Mouse (Mus musculus) kidney, postnatal 0 days (tissue): ENCODE results near the gene Map2k2. TPM values are rescaled to one million over a fixed set of nuclear protein-coding genes. Genes with fewer than 3 reads are reported as not detected.

Experiments used
- ATAC-seq: fragments of 200-750 bp; cut with Nextera tagmentation; replicated peaks from 2 replicates; pipeline ENCODE4 v1.8.0; 2017; ENCODE audit warnings: low read depth, moderate number of reproducible peaks, moderate TSS enrichment, moderate library complexity; ENCODE audit not compliant: low FRiP score
- DNase-seq: peaks from one replicate; pipeline ENCODE4 v3.0.0-alpha.2; 2016; ENCODE audit warnings: low spot score
- H3K27ac ChIP-seq: fragments of 300-500 bp; sonication (generic); 2 replicates; pipeline ENCODE4 v1.5.1; 2014; ENCODE audit warnings: mild to moderate bottlenecking
- H3K27me3 ChIP-seq: fragments of 300-500 bp; sonication (generic); 2 replicates; pipeline ENCODE4 v1.6.1; 2014; ENCODE audit warnings: low read length, mixed read lengths; ENCODE audit not compliant: insufficient read depth
- H3K36me3 ChIP-seq: fragments of 300-500 bp; sonication (generic); 2 replicates; pipeline ENCODE4 v1.6.1; 2014; ENCODE audit warnings: low read length, mixed read lengths; ENCODE audit not compliant: insufficient read depth
- H3K4me1 ChIP-seq: fragments of 300-500 bp; sonication (generic); replicated peaks from 2 replicates; pipeline ENCODE4 v1.6.1; 2014; ENCODE audit warnings: antibody characterized with exemption, low read length, mixed read lengths; ENCODE audit not compliant: insufficient read depth
- H3K4me2 ChIP-seq: fragments of 300-500 bp; sonication (generic); 2 replicates; pipeline ENCODE4 v1.6.1; 2014; ENCODE audit warnings: mild to moderate bottlenecking, low read length, moderate library complexity, mixed read lengths
- H3K4me3 ChIP-seq: fragments of 300-500 bp; sonication (generic); replicated peaks from 2 replicates; pipeline ENCODE4 v1.5.1; 2014; ENCODE audit warnings: low read depth, low read length
- H3K9ac ChIP-seq: fragments of 300-500 bp; sonication (generic); 2 replicates; pipeline ENCODE4 v1.6.1; 2014; ENCODE audit warnings: low read depth, low read length
- H3K9me3 ChIP-seq: fragments of 300-500 bp; sonication (generic); replicated peaks from 2 replicates; pipeline ENCODE4 v1.6.1; 2016; ENCODE audit warnings: low read length, inconsistent platforms, mixed read lengths
- CTCF ChIP-seq: IDR thresholded peaks from 2 replicates; pipeline ENCODE4 v1.5.1; 2016; ENCODE audit warnings: antibody characterized with exemption, low read depth, mild to moderate bottlenecking, moderate library complexity
- WGBS: fragments of 180-500 bp; shearing (Covaris S2); extraction: QIAGEN DNeasy Blood & Tissue Kit; methylation state at CpG from one replicate; pipeline ENCODE4 v1.1.7; 2014; 5-methylcytosine and 5-hydroxymethylcytosine counted together
- microRNA-seq: library from miRNA; unstranded; fragments of <30 nt; microRNA quantifications from one replicate; pipeline ENCODE4, GENCODE M21; 2016
- polyA plus RNA-seq: library from polyadenylated mRNA; unstranded; fragments of >200 nt; fragmentation: Nextera tagmentation; extraction: Ambion mirVana; gene quantifications from 2 replicates; pipeline ENCODE4 v1.2.1, GENCODE M21; 2015

The Map2k2 gene
- polyA plus RNA-seq, 1 experiment from 2014 or later, result 166 TPM

DNA sequence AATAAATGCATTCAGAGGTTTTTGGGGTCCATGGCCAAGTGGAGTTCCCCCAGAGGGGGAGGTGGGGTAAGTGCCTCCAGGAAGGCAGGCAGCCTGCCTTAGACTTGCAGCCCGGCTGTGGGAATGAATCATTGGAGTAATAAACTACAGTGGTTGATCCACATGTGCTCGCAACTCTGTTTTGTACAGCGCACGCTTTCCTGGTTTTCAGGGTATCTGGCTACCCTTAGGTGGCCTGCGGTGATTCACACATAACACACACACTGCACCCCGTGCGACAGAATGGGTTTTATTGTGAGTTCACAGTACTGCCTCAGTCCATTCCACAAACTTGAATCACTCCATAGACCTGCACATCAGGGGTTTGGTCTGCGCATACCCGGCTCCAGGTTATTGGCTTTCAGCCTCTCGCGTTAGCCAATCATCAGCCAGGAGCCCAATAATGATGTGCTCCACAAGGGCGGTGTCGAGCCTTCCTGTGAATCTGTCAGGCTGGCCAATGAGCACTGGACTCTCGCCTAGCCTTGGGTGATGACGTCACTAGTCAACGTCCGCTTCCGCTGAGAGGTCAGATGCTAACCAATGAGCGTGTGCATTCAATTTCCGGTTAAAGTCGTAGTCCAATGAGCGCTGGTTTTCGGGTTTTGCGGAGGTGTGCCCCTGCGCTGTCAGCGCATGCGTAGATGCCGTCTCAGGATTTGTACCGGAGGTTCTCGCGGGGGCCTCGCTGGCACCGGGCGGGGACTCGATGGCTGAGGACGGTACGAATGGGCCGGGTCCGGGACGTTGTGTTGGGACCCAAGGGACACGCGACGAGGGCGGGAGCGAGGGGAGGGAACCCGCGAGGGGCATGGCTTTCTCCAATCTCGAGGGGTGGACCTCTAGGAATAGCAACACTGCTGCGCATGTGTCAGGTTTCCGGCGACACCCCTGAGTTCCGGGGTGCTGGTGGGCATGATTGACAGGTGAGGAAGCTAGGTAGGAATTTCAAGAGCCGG, 76.9 kb downstream of the Map2k2 start, which contains the start of gene Dapk3:
Dapk3 (plus strand) TSS at position 670 of the 998 bp plus-strand sequence.
- Histone ChIP-seq H3K27ac (peak within 1 kb of the TSS; percentile 77), H3K4me2 (peak within 1 kb of the TSS; percentile 59), H3K36me3 (peaks cover 55% of the 10 kb centered on the region), H3K9me3 (no peaks in the 10 kb centered on the region), H3K27me3 (no peaks in the 10 kb centered on the region), H3K9ac (peak within 1 kb of the TSS; percentile 73), H3K4me1 (peaks cover 11% of the 10 kb centered on the region; the same call in 1 of the 2 replicates), H3K4me3 (peak within 1 kb of the TSS; percentile 56)
- no peak for TF ChIP-seq CTCF
- 5% methylated on average over 53 of the region's 53 CpGs for WGBS
- ATAC-seq, result peak; percentile 94
- DNase-seq, result peak; percentile 100

Small RNA genes lying within 50 kb of the gene (microRNA-seq; reads per million reads assigned to microRNA genes)
- gene Mir5615-1 (not detected), gene Mir5615-2 (not detected)

Other genes with a start within 250 kb of the Map2k2 start
- 0.04 TPM in 1 of 2 replicates, not detected in the other for gene Tmprss9, start 234.1 kb upstream of the Map2k2 start, polyA plus RNA-seq
- gene Timm13, start 204.9 kb upstream of the Map2k2 start, polyA plus RNA-seq, result 434 and 437 TPM in 2 replicates
- 21.9 and 26.0 TPM in 2 replicates for gene Lmnb2, start 187.7 kb upstream of the Map2k2 start, polyA plus RNA-seq
- gene Gadd45b, start 175.8 kb upstream of the Map2k2 start, polyA plus RNA-seq, result 17.4 and 20.8 TPM in 2 replicates
- 3.4 TPM in 2 replicates for gene Gng7, start 91.0 kb upstream of the Map2k2 start, polyA plus RNA-seq
- gene Diras1, start 80.3 kb upstream of the Map2k2 start, polyA plus RNA-seq, result 0.11 TPM in 1 of 2 replicates, not detected in the other
- gene Slc39a3, start 68.5 kb upstream of the Map2k2 start, polyA plus RNA-seq, result 13.4 and 13.9 TPM in 2 replicates
- 161 and 168 TPM in 2 replicates for gene Sgta, start 45.7 kb upstream of the Map2k2 start, polyA plus RNA-seq
- 30.6 and 34.2 TPM in 2 replicates for gene Thop1, start 35.9 kb upstream of the Map2k2 start, polyA plus RNA-seq
- 0.29 and 0.36 TPM in 2 replicates for gene Creb3l3, start 7.0 kb upstream of the Map2k2 start, polyA plus RNA-seq
- gene Zbtb7a, start 29.3 kb downstream of the Map2k2 start, polyA plus RNA-seq, result 33.7 and 37.4 TPM in 2 replicates
- gene Pias4, start 62.0 kb downstream of the Map2k2 start, polyA plus RNA-seq, result 28.4 and 32.0 TPM in 2 replicates
- gene Eef2, start 70.7 kb downstream of the Map2k2 start, polyA plus RNA-seq, result 560 and 590 TPM in 2 replicates
- 42.8 and 43.3 TPM in 2 replicates for gene Dapk3, start 77.1 kb downstream of the Map2k2 start, polyA plus RNA-seq
- gene 4930442H23Rik, start 77.9 kb downstream of the Map2k2 start, polyA plus RNA-seq, result not detected in 2 replicates
- gene Nmrk2, start 96.1 kb downstream of the Map2k2 start, polyA plus RNA-seq, result not detected in 2 replicates
- gene Atcay, start 124.9 kb downstream of the Map2k2 start, polyA plus RNA-seq, result 0.32 TPM in 1 of 2 replicates, not detected in the other
- 3.1 and 4.6 TPM in 2 replicates for gene Zfr2, start 127.2 kb downstream of the Map2k2 start, polyA plus RNA-seq
- gene Matk, start 147.0 kb downstream of the Map2k2 start, polyA plus RNA-seq, result 3.9 and 5.5 TPM in 2 replicates
- gene Mrpl54, start 161.0 kb downstream of the Map2k2 start, polyA plus RNA-seq, result 259 and 283 TPM in 2 replicates
- gene Apba3, start 161.0 kb downstream of the Map2k2 start, polyA plus RNA-seq, result 55.7 and 60.5 TPM in 2 replicates
- gene Tjp3, start 185.7 kb downstream of the Map2k2 start, polyA plus RNA-seq, result 19.0 and 19.1 TPM in 2 replicates
- gene Pip5k1c, start 187.0 kb downstream of the Map2k2 start, polyA plus RNA-seq, result 37.8 and 39.3 TPM in 2 replicates
- 24.5 and 26.4 TPM in 2 replicates for gene Cactin, start 215.2 kb downstream of the Map2k2 start, polyA plus RNA-seq
- 16.1 and 17.5 TPM in 2 replicates for gene Tbxa2r, start 222.8 kb downstream of the Map2k2 start, polyA plus RNA-seq
- 0.07 and 0.13 TPM in 2 replicates for gene Gipc3, start 237.4 kb downstream of the Map2k2 start, polyA plus RNA-seq
- gene Hmg20b, start 244.6 kb downstream of the Map2k2 start, polyA plus RNA-seq, result 92.4 and 99.0 TPM in 2 replicates